Mouse (Mus musculus) cerebellum, adult 2 months (tissue): ENCODE results near the gene Zfp64.

Experiments used
- CTCF ChIP-seq: fragments of 200-500 bp; IDR thresholded peaks from 2 replicates; pipeline ENCODE4 v1.5.1; 2011; ENCODE audit warnings: low read depth, mild to moderate bottlenecking, control low read depth, low read length, moderate library complexity, borderline replicate concordance; ENCODE audit not compliant: insufficient read depth
- POLR2A ChIP-seq: fragments of 200-500 bp; IDR thresholded peaks from 2 replicates; pipeline ENCODE4 v1.6.1; 2011; ENCODE audit warnings: low read length, control low read depth, borderline replicate concordance; ENCODE audit not compliant: insufficient read depth

DNA sequence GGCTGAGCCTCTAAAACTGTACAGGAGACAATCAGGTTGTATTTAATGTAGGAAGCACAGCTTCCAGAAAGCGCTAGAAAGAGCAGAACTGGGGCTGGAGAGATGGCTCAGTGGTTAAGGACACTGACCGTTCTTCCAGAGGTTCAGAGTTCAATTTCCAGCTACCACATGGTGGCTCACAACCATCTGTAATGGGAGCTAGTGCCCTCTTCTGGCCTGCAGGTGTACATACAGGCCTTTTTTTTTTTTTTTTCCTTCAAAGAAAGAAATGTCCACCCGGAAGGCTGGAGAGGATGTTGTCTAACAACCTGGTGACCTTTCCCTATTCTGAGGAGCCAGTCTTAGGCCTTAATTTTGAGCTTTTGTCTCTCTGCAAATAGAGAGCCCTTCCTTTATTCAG, 50.5 kb downstream of the Zfp64 start:
- TF ChIP-seq CTCF = no peak; the same call in 1 of the 2 replicates
- no peak for TF ChIP-seq POLR2A
